Mouse (Mus musculus): Measurements from ENCODE around the gene Bcorl1. TPM values are rescaled to one million over a fixed set of nuclear protein-coding genes. Genes with fewer than 3 reads are reported as not detected.

Gene Bcorl1
- 2.6 and 3.7 TPM in 2 replicates for polyA plus RNA-seq (2012; rRNA removed)

- no peak for DNase-seq (ENCODE audit: low read depth)
These were observed at the start of gene Bcorl1 for GRCm38 (mm10) chrX:48341141-48341540. TSS of gene Bcorl1 (plus strand) at chrX:48341358.

GRCm38 (mm10) chrX:48291413-48291812, 49.7 kb upstream of the Bcorl1 start:
- no peak for DNase-seq (ENCODE audit: low read depth)

GRCm38 (mm10) chrX:48305356-48305755, 35.8 kb upstream of the Bcorl1 start:
- no peak for DNase-seq (ENCODE audit: low read depth)

- no peak for DNase-seq (ENCODE audit: low read depth)
These were observed 30.2 kb upstream of the Bcorl1 start for GRCm38 (mm10) chrX:48310706-48311517.

GRCm38 (mm10) chrX:48311727-48312126, 29.4 kb upstream of the Bcorl1 start:
- DNase-seq (ENCODE audit: low read depth) = no peak

- no peak for DNase-seq (ENCODE audit: low read depth)
These were observed 26.6 kb upstream of the Bcorl1 start for GRCm38 (mm10) chrX:48314530-48315079.

GRCm38 (mm10) chrX:48317444-48317843, 23.7 kb upstream of the Bcorl1 start:
- DNase-seq (ENCODE audit: low read depth) = no peak

- DNase-seq (ENCODE audit: low read depth) = no peak
These were observed 23.0 kb upstream of the Bcorl1 start for GRCm38 (mm10) chrX:48318194-48318593.

GRCm38 (mm10) chrX:48340441-48341049, 613 bp upstream of the Bcorl1 start:
- DNase-seq (ENCODE audit: low read depth) = no peak

GRCm38 (mm10) chrX:48341621-48342161, 533 bp downstream of the Bcorl1 start:
- no peak for DNase-seq (ENCODE audit: low read depth)

GRCm38 (mm10) chrX:48342731-48343130, 1.6 kb downstream of the Bcorl1 start:
- no peak for DNase-seq (ENCODE audit: low read depth)

GRCm38 (mm10) chrX:48343461-48343952, 2.3 kb downstream of the Bcorl1 start:
- DNase-seq (ENCODE audit: low read depth) = peak; percentile 20

- DNase-seq (ENCODE audit: low read depth) = no peak
These were observed 2.9 kb downstream of the Bcorl1 start for GRCm38 (mm10) chrX:48343966-48344642.

GRCm38 (mm10) chrX:48344643-48345384, 3.7 kb downstream of the Bcorl1 start:
- no peak for DNase-seq (ENCODE audit: low read depth)

GRCm38 (mm10) chrX:48345385-48345932, 4.3 kb downstream of the Bcorl1 start:
- DNase-seq (ENCODE audit: low read depth) = no peak

- no peak for DNase-seq (ENCODE audit: low read depth)
These were observed 14.2 kb downstream of the Bcorl1 start for GRCm38 (mm10) chrX:48355346-48355745.

- DNase-seq (ENCODE audit: low read depth) = no peak
These were observed 24.8 kb downstream of the Bcorl1 start for GRCm38 (mm10) chrX:48365836-48366577.

- no peak for DNase-seq (ENCODE audit: low read depth)
These were observed 26.7 kb downstream of the Bcorl1 start for GRCm38 (mm10) chrX:48367841-48368240.

- DNase-seq (ENCODE audit: low read depth) = no peak
These were observed 42.5 kb downstream of the Bcorl1 start for GRCm38 (mm10) chrX:48383643-48384042.

GRCm38 (mm10) chrX:48385927-48386326, 44.8 kb downstream of the Bcorl1 start:
- no peak for DNase-seq (ENCODE audit: low read depth)
